Mouse (Mus musculus) lung, postnatal 25 days (tissue): ENCODE data around the gene Cdh20.

ENCODE experiments used
- DNase-seq: peaks from one replicate; pipeline ENCODE4 v3.0.0; 2022; ENCODE audit warnings: low spot score

The Cdh20 gene

DNA sequence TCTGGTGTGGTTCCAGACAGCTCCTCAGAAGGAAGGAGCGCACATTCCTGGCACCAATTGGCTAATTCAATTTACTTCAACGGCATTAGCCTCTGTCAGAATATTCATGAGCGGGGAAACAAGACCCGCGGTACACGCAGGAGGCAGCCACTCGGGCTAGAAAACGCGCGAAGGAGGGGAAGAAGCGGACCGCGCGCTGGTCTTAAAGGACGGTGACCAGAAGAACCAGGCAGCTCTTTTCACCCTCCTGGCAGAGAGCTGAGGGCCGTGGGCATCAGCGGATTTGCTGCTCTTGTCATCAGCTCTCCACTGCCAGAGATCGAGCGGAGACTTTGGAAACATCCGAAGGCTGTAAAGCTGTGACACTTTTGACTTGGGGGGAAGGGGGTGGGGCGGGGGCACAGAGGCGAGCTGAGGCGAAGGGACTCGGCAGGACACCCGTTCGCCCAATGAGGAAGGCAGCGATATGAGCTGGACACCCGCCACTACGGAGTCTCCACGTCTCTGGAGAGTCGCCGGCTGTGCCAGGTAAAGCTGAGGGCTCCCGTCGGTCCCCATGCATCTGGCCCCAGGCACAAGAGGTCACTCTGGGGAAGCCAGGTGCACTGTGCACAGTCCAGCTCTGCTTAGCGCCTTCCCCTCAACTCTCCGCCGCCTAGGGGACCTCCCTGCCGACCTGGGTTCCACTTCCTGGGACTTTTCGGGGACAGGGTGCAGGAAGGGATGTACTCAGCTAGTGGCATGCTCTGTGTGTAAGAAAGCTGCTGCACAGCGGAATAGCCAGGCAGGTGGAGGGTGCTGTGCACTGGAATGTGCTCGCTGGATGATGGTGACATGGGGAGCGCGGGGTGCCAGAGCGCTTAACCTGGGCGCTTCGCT, at the start of gene Cdh20:
Gene Cdh20 (plus strand): TSS at position 159 of the 879 bp plus-strand sequence.
- DNase-seq = no peak

DNA sequence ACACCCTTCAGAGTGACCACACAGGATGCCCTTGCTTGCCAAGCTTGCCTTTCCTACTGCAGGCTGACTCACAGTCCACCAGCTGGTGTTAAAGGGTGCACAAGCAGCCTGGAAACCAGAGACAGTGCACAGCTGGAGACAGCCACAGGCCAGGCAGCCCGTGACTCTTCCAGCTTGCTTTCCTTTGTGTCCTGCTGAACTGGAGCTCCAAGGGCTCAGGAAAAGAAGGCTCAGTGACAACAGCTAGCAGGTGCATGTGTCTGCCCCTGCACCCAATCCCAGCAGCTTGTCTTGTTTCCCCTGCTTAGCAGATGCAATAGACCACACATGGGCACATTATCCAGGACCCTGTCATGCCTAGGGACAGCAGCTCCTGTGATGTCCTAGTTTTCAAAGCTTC, 21.5 kb upstream of the Cdh20 start:
- no peak for DNase-seq

DNA sequence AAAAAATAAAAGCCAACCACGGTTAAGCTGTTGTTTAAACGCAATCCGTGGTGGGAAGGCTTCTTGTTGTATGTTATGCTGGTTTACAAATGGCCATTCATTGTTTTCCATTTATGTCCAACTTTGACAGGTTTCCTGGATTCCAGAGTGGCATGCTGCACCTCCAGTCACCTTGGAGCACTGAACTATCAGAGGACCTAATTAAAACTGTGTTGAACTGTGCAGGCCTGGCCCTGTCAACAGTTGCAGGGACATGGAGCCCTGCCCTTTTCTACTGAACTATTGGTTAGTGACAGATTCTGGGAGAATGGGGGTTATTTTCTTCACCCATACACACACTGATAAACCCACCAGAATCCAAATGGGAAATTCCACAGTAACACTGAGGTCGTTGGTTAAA, 20.9 kb upstream of the Cdh20 start:
- no peak for DNase-seq

DNA sequence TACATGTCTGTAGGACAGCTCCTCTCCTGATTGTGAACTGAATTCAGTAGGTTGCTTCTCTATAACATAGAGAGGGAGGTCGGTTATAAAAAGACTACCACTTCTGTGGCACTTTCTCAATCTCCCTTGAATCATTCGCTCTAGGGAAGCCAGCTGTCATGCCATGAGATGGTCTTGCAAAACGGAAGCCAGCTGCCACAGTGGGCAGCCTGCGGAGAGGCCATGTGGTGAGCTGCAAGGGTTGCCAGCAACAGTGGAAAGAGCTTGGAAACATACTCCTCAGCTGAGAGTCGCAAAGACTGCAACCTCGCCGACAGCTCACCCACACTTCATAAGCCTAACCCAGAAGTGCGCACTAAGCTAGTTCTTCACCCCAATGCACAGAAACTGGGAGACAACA, 13.8 kb upstream of the Cdh20 start:
- no peak for DNase-seq

DNA sequence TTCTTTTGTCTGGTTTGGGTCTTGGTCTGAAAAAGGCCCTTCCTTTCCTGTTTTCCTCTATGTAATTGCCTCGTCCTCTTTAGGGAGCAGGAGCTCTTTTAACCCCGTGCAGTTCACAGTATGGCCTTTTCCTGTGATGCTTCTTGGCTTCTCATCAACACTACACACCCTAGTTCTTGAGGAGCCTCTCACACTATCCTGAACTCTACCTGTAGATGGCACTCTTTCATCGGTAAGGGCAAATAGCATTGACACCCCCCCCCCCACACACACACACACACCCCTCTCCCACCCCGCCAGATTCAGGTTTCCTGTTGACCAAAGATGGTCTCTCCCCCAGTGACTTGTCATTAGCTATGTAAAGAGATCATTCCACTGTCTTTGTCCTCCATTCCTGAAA, 12.4 kb upstream of the Cdh20 start:
- no peak for DNase-seq

DNA sequence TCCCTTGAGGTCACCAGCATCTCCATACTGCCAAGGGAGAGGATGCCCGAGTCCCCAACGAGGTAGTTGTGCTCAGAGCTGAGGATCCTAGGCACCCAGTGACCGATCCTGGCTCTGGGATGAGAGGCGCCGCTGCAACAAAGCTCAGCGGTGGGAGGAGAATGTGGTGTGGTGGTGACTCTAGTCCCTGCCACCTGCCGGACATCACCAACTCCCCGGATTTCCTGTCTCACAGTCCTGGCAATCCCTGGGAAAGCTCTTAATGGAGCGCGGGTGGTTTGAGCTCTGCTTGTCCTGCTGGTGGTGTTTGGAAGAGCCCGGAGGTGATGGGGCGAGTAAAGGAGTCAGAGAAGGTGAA, 900 bp downstream of the Cdh20 start:
- DNase-seq = no peak

DNA sequence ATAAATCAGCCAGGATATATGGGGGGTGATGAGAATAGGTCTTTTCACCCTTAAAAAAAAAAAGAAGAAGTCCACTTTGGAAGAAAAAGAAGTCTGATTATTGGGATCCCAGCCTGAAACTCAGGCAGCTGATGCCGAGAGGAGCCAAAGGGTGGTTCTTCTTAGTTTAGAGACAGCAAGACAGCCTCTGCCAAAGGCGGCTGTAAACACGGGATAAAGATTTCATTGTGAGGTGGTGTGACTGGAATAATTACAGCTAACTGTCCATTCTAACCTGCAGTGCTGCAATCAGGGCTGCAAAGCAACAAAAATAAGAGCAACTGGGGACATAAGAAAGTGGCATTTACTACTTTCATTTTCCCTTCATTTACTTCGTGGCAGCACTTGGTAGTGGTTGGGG, 3.6 kb downstream of the Cdh20 start:
- DNase-seq = no peak

DNA sequence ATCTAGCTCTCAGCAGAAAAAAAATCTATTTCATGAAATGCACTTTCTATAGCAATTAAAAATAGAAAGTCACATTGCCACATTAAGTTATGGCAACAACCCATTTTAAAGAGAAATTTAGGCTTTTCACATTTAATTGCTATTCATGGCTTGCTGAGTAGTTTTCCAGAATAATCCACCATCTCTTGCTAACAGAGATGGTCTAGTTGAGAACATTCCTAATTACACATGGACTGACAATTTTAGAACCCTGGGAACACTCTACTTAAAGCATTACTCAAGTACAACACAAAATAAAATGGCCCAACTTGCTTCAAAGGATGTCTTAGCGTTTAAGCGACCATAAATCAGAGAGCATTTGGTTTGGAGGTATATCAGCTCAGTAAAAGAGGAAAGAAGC, 4.9 kb downstream of the Cdh20 start:
- DNase-seq = no peak

DNA sequence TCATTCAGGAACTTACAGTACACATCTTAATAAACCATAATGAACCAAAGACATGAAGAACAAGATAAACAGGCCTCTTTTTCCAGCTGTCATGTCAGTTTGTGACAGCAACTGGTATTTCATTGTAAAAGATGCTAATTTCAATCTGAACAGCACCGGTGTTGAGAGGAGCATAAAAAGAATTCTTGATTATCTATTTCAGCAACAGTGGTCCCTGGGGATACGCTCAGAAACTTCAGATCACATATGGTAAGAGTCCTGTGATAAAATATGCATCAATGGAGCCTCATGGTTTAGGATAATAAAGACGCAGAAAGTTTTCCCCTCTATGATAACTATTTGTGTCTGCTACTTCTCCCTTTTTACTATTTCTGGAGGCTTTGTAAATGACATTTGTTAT, 25.2 kb downstream of the Cdh20 start:
- DNase-seq = no peak

DNA sequence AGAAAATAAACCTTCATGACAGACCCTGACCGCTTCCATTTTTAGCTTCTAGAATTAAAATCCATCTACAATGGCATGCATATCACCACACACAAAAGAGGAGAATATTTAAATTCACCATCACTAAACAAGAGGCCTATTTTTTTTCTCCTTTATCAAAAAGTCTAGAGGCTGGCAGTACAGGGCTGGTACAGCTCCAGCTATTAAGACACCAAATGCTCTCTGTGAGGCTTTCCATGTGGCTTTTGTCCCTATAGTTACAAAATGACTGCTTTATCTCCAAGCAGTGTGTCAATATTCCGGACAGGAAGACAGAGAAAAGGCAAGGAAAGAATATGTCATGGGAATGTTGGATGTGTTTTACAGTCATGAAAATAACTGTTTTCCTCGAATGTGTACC, 27.8 kb downstream of the Cdh20 start:
- DNase-seq = no peak

DNA sequence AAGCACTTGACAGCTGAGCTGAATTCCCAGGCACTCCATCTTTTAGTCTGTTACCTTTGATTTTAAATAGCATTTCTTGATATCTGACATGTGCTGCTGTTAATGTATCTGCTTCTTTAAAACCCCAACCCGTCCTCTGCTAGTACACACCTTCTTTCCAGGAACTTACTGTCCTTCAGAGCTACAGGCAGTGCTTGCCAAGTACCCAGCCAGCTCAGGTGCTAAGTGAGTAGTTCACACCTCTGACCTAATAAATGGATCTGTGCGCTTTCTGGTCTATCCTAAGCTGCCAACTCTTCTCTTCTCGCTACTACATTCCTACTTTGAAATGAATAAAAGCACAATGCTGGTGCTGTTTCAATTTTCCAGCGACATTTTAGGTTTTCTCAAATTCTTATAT, 28.8 kb downstream of the Cdh20 start:
- no peak for DNase-seq

DNA sequence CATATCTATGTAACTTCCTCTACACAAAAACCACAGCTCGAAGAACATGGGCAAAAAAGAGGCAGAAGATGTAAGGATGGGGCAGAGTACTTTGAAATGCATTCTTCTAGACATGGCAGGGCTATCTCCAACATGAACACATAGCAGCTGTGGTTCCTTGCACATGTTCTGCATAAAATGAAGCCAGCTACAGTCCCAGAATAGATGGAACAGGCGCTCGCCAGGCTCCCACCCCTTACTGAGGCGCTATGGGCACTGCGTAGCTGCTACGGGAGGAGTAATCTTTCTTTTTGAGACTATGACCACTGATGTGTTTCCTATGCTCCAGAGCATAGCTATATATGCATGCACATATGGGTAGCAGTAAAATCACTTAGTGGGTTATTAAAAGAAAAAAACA, 36.4 kb downstream of the Cdh20 start:
- DNase-seq = no peak

DNA sequence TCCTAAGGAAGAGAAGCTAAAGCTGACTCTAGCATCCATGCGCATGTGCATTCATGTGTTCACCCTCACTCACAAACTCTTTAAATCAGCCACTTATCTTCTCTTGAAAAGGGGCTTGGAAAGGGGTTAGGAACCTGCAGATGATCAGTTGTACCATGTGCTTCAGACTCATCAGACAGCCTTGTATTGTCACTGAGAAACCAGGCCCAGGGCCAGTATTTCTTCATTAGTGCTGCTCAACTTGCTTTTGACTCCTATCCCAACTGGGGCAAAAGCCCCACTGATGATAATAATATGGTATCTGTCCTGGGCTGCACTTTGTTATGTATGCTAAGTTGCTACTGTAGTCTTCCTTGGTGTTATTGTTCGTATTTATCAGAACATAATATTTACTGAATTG, 38.9 kb downstream of the Cdh20 start:
- DNase-seq = no peak

DNA sequence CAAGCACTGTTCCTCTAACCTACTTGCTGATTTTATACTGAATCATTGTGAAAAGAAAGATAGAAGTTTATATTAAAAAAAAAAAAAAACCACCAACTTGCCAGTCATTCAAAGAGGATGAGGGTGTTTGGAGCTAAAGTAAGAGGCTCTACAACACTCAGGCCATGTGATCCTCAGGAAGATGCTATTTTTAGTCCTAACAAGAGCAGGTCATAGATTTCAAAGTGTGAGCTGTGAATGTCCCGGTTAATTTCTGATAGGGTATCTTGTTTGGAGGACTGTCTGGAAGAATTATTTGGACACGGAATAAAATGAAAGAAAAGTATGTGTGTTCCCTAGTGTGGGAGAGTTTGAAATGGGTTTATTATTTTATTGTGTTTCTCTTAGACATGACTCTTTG, 49.2 kb downstream of the Cdh20 start:
- DNase-seq = no peak

DNA sequence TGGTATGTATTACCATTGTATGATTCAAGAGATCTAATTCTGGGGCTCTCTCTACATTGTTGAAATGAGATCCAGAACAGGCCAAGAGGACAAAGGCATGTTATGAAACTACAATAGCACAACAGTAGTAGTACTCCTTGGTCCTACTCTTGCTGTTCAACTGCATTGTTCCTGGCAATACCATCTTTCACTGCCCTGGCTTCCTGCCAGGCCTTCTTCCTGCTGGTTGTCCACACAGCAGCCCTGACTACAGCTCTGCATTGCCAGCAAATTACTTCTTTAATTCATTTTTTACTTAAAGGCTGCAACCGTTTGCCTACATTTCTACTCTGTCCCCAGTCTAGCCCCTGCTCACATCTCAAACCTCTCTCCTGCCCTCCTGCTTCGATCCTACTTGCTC, 59.8 kb downstream of the Cdh20 start:
- DNase-seq = no peak

DNA sequence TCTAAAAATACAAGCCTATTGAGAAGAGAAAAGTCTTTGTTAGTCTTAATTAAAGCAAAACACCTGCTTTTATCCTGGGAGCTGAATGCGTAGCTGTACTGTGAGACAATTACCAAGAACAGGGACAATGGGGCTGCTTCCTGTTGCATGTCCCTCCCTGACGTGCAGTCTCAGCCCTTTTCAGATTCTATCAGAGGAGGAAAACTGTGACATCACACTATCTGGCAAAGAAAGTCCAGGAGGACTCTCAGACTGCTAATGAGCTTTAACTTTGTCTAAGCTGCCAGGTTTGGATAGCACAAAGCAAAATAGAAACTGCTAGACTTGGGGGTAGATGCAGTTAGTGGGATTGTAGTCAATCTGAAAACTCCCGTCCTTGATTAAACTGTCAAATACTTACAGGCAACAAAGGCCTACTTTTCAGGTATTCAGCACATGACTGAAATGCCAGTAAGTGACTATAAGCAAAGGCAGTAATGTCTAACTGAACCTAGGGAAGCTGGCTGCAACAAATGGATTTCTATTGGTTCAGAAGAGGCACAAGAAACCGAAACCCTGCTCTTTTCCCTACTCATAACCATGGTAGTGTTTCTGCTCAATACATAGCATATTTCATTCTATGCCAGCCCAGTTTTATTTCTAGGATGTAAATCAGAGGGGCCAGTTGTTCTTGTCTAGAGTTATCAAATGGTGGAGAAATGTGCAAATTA, 70.0 kb downstream of the Cdh20 start:
- DNase-seq = no peak

DNA sequence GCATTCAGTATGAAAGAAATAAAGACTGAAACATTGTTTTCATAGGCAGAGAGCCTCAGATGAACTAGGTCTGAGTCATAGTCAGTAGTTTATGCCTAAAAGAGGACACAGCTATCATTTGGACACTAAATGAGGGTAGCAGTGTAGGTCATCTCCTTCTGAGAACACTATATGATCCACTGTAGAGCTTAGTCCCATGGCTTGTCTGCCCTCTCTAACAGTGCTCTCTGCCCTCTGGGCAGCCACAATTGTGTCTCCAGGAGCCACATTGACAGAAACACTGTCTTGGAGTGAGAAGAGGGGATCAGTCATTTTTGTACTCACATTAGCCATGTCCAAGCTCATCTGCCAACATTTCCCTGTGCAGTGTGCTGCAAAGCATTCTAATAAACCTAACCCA, 70.7 kb downstream of the Cdh20 start:
- no peak for DNase-seq

DNA sequence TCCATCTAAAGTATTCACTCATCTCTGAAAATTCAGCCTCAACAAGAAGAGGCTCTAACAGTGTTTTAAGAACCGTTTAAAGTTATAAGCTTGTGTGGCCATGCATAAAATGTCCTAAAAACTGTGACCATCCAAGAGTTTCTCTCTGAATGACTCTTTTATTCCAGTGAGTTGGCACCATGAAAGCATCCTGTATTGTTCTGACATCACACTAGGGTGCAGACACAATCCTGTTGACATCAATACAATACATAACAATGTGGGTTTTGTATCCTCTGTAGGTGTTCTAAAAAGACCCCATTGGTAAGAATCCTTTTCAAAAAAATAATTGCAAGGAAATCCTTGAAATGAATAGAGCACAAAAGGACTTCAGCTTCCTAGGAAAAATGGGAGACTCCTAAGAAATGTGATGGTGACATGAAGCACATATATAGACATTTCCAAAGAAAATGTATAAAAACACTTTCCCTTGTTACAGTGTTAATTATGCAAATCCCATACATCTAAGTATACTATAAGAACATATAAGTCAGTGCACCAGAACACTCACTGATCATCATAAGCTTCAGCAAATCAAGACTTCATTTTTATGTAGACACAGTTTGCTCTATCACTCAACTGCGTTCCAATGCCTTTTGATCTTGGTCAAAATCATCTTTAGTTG, 80.1 kb downstream of the Cdh20 start:
- DNase-seq = no peak

DNA sequence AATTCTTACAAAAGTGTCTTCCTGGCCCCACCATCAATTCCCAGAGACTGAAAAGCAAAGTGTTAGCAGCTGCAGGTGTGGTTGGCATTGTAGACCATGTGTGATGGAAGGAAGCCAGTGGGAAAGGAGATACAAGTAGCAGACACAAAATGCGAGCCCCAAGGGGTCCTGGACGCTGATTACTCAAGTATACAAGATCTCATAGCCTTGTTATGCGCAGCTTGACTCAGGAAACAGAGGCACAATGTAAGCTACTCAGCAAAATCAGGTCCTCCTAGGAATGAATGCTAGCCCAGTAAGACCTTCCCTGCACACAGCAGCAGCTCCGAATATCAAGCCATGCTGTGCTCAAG, 80.6 kb downstream of the Cdh20 start:
- no peak for DNase-seq

DNA sequence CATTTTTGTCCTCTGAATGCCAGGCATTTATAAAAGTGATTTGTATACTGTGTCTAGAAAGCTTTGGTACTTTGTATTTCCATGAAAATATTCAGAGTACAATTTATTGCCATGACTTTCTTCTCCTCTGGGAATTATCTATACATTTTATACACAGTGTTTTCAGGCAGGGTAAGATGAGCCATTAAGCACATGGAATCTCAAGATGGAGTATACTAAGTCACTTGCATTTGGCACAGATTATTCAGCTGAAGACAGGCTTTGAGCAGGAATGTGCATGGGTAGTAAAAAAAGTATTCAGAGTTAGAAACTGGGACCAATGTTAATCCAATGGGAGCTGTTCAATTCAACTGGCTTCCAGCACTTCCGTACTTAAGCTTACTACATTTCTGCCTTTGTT, 109.1 kb downstream of the Cdh20 start:
- DNase-seq = no peak

DNA sequence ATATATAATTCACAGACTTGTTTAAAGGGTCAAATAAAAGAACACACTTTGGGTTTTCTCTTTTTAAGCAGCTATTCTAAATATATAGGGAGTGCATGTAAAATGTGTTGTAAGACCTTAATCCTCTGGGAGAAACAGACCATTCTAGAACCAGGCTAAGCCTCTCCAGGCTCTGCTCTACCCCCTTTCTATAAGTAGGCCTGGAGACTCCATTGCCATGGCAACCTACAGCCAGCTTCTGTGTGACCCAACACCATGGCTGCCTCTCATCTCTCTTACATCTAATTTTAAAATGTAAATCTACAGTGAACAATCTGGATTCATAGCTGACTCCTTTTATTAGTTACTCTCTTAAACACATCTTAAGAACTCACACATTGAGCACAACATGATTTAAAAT, 133.5 kb downstream of the Cdh20 start:
- DNase-seq = no peak

DNA sequence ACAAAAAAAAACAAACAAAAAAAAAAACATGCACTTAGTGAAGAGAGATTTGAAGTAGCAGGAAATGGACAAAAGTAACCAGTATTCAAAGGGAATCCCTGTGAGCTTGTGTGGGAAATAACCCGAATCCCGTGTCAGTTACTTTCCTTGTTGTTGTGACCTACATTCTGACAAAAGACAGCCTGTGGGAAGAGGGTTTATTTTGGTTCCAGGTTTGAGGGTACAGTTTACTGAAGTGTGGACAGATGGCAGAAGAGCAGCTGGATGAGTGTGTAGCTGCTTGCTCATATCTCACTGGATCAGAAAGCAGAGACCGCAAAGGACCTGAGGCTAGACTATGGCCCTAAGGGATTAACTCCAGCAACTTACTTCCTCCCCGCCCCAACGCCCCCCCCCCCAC, 135.1 kb downstream of the Cdh20 start:
- no peak for DNase-seq

DNA sequence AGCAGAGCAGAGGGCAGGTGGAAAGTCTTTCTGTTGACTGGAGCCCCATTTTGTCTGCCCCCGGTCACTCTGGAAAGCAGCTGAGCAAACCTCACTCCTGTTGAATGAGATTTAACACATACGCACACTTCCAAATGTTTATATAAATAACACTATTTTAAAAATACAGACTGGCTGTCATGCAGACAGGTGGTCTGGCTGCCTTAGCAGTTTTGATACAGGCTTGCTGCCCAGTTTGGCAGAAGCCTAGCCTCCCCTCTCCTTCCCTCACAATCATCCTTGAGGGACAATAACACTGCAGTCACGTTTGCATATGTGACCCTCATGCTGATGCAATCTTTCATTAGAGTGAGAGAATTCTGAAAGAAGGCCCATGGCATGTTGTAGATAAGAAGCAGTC, 144.1 kb downstream of the Cdh20 start:
- no peak for DNase-seq
